Mouse (Mus musculus) brown adipose tissue, adult 24 weeks (tissue): ENCODE results near the gene Dppa2. TPM values are rescaled to one million over a fixed set of nuclear protein-coding genes. Genes with fewer than 3 reads are reported as not detected.
"Not testable (repeated sequence)": the region's sequence is repeated elsewhere in the genome, so short reads cannot be mapped to it uniquely, and the experiment has no call there.

Source experiments
- H3K27ac ChIP-seq: fragments of 200-500 bp; replicated peaks from 2 replicates; pipeline ENCODE4 v1.5.1; 2012; ENCODE audit warnings: low read depth, mild to moderate bottlenecking, low read length
- H3K4me1 ChIP-seq: fragments of 200-500 bp; 2 replicates; pipeline ENCODE4 v1.6.1; 2012; ENCODE audit warnings: low read length, mixed read lengths; ENCODE audit not compliant: control insufficient read depth, insufficient read depth, insufficient read length
- H3K4me3 ChIP-seq: fragments of 200-500 bp; 2 replicates; pipeline ENCODE4 v1.5.1; 2012; ENCODE audit warnings: low read depth, mild to moderate bottlenecking, low read length, moderate library complexity; ENCODE audit not compliant: insufficient read depth
- polyA plus RNA-seq: library from polyadenylated mRNA; stranded (reverse); fragments of >200 nt; gene quantifications from 2 replicates; pipeline ENCODE4 v1.2.4, GENCODE M21; 2012; ENCODE audit not compliant: missing spikeins, insufficient read depth, insufficient read length

The Dppa2 gene
- not detected in 2 replicates for polyA plus RNA-seq

GRCm38 (mm10) chr16:48303509-48303908 is at the start of gene Dppa2:
Dppa2 (plus strand) TSS chr16:48303908.
- no peak within 1 kb of the TSS for H3K4me3 ChIP-seq
- H3K27ac ChIP-seq, result no peak within 1 kb of the TSS
- H3K4me1 ChIP-seq, result no peaks in the 10 kb centered on the region

DNA sequence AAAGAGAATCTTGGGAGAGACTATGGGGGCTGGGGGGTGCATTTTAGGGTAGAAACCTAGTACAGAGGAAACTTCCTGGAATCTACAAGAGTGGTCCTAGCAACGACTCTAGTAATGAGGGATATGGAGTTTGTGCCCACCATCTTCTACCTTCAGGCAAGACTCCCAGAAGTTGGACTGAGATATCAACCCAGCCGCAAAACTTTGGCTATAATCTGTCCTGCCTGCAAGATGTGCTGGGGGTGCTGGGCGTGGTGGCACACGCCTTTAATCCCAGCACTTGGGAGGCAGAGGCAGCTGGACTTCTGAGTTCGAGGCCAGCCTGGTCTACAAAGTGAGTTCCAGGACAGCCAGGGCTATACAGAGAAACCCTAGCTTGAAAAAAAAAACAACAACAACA is 49.1 kb upstream of the Dppa2 start:
- Histone ChIP-seq H3K4me1 (no peaks in the 10 kb centered on the region), H3K27ac (no peak overlapping the region), H3K4me3 (no peak overlapping the region)

- no peak overlapping the region for H3K4me3 ChIP-seq
- H3K4me1 ChIP-seq, result no peaks in the 10 kb centered on the region
- H3K27ac ChIP-seq, result no peak overlapping the region
Measured at GRCm38 (mm10) chr16:48259519-48259918, 44.2 kb upstream of the Dppa2 start.

DNA sequence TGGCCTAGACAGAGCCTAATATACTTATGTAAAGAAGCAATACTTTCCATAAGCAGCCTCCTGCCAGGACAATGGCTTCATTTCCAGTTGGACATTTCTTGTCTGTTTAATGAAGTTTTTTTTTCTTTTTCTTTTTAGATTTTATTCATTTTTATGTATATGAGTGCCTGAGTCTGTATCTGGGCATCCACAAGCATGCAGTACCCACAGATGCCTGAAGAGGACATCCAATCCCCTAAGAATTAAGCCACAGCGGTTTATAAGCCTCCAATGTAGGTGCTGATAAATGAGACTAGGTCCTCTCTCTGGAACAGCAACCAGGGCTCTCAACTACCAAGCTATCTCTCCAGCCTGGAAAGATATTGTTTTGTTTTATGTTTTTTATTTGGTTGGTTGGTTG is 40.8 kb upstream of the Dppa2 start:
- no peak overlapping the region for H3K27ac ChIP-seq
- H3K4me1 ChIP-seq, result no peaks in the 10 kb centered on the region
- no peak overlapping the region for H3K4me3 ChIP-seq

GRCm38 (mm10) chr16:48265856-48266255 is 37.9 kb upstream of the Dppa2 start:
- H3K4me1 ChIP-seq, result no peaks in the 10 kb centered on the region
- H3K27ac ChIP-seq, result no peak overlapping the region
- H3K4me3 ChIP-seq, result no peak overlapping the region

GRCm38 (mm10) chr16:48276940-48277339 is 26.8 kb upstream of the Dppa2 start:
- H3K4me3 ChIP-seq, result no peak overlapping the region
- no peak overlapping the region for H3K27ac ChIP-seq
- no peaks in the 10 kb centered on the region for H3K4me1 ChIP-seq

DNA sequence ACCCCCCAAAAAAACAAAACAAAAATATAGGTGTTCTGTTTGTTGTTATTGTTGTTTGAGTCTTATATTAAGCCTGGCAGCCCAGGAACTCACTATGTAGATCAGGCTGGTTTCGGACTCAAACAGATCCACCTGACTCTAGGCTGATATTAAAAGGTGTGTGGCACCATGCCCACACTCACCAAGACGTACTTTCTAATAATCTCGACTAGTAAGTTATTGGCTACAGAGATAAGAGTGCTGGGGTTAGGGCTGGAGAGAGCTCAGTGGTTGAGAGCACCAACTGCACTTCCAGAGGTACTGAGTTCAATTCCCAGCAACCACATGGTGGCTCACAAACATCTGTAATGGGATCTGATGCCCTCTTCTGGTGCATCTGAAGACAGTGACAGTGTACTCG is 22.8 kb upstream of the Dppa2 start:
- Histone ChIP-seq H3K4me3 (no peak overlapping the region), H3K27ac (no peak overlapping the region), H3K4me1 (no peaks in the 10 kb centered on the region)

- H3K4me1 ChIP-seq, result no peaks in the 10 kb centered on the region
- no peak overlapping the region for H3K4me3 ChIP-seq
- no peak overlapping the region for H3K27ac ChIP-seq
Measured at GRCm38 (mm10) chr16:48282801-48283200, 20.9 kb upstream of the Dppa2 start.

DNA sequence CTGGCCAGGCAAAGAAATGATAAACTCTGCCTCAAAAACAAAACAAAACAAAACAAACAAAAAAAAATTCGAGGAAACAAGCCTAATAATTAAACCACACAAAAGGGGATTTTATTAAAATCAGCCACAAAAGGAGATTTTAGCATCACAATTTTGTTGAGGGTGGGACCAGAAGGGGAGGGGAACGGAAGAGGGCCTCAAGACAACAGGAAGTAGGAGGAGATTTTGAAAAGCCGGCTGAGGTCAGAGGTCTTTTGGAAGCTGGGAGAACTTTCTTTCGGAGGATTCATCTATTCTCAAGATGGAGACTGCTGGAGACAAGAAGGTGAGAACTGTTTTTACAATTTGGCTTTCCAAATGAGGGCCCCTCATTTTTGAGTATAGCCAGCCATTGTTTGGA is 20.2 kb upstream of the Dppa2 start, which contains the start of gene Dppa4:
Dppa4 (plus strand) TSS at position 217 of the 400 bp plus-strand sequence.
- H3K27ac ChIP-seq, result no peak within 1 kb of the TSS
- H3K4me3 ChIP-seq, result no peak within 1 kb of the TSS
- no peaks in the 10 kb centered on the region for H3K4me1 ChIP-seq

DNA sequence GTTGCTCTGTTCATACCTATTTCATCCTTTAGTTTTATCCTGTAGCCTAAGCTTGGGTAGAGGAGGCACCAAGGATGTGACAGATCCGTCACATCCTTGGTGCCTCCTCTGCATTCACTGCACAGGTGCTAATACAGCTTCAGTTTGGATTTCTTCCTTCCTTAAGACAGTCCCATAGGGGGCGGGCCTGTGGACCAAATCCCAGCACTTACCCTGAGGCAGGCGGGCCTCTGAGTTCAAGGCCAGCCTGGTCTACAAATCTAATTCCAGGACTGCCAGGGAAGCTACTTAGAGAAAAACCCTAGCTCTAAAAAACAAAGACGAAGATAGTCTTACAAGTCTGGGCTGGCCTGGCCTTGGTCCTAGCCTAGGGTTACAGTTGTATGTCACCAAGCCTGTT is 18.2 kb upstream of the Dppa2 start:
- no peak overlapping the region for H3K27ac ChIP-seq
- no peak overlapping the region for H3K4me3 ChIP-seq
- H3K4me1 ChIP-seq, result no peaks in the 10 kb centered on the region

GRCm38 (mm10) chr16:48297384-48298136 is 6.1 kb upstream of the Dppa2 start:
- H3K4me3 ChIP-seq, result no peak overlapping the region
- H3K27ac ChIP-seq, result no peak overlapping the region
- no peaks in the 10 kb centered on the region for H3K4me1 ChIP-seq

GRCm38 (mm10) chr16:48299884-48300283 is 3.8 kb upstream of the Dppa2 start:
- H3K27ac ChIP-seq, result no peak overlapping the region
- H3K4me3 ChIP-seq, result no peak overlapping the region
- H3K4me1 ChIP-seq, result no peaks in the 10 kb centered on the region

DNA sequence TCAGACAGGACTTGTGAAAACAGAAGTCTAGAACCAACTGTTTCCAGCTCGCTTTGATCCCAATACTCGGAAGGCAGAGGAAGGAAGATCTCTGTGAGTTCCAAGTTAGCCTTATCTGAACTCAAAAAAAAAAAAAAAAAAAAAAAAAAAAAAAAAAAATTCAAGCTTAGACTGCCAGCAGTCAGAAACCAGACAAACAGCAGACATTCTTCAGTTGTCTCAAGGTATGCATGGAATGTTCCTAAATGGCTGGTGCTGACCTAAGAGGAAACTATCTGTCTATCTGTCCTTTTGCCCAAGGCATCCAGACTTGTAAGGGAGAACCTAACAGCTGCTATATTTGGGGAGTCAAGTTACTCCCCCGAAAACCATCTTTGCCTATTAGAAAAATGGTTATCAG is 275 bp downstream of the Dppa2 start:
- Histone ChIP-seq H3K27ac (no peak overlapping the region), H3K4me1 (no peaks in the 10 kb centered on the region), H3K4me3 (no peak overlapping the region)

DNA sequence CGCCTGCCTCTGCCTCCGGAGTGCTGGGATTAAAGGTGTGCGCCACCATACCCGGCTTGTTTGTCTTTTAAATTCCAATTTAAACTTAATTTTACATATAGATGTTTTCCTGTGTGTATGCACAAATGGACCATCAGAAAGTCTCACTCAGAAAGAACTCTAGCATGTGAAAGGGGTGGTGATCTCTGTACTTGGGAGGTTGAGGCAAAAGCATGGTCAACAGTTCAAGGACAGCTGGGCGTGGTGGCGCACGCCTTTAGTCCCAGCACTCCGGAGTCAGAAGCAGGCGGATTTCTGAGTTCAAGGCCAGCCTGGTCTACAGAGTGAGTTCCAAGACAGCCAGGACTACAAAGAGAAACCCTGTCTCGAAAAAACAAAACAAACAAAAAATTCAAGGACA is 5.2 kb downstream of the Dppa2 start:
- not testable (repeated sequence) for H3K4me3 ChIP-seq, H3K27ac ChIP-seq, H3K4me1 ChIP-seq

DNA sequence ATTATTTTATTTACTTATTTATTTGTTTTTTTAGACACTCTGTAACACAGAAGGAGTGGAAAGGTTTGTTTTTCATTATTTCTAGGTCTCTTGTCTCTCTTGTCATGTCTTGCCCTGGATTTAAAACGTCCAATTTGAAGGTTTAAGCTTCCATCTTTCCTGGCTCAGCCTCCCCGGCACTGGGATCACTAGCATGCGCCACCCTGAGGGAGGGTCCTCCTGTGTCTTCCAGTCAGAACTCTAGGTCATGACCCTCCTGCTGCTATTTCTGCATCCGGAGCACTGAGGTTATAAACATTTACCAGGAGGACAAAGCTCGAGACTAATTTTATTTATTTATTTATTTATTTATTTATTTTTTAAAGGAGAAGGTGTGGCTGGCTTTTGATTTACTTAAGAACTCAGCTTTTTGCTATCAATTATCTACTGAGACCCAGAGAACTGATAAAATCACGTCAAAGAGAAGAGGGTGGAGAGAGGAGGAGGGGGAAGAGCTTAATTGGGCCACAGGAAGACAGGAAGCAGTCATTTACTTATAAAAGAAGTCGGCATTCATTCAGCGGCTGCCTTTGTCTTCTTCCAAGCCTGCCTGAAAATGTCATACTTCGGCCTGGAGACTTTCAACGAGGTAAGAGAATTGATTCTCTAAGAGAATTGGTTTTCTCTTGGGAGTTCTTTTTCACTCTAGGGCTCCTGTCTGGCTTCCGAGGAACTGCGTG is 6.4 kb downstream of the Dppa2 start:
- no peaks in the 10 kb centered on the region for H3K4me1 ChIP-seq
- H3K4me3 ChIP-seq, result no peak overlapping the region
- H3K27ac ChIP-seq, result no peak overlapping the region

DNA sequence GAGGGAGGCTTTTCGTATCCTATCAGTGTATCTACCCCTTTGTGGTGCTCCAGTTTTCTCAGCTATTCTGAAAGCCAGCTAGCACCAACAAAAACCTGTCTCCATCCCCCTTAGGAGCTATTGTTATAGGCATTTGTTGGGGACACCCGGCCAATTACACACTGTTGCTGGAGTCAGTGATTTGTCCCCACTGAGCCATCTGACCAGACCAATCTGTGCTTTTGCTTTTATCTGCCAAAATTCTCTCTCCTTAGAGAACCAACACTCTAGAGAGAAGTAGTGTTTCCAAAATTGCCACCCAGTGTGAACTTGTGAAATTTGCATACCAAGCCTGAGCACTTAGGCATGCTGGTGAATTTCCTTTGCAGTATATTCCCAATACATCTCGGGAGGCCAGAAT is 11.6 kb downstream of the Dppa2 start:
- Histone ChIP-seq H3K4me3 (no peak overlapping the region), H3K27ac (no peak overlapping the region), H3K4me1 (no peaks in the 10 kb centered on the region)
